Mouse (Mus musculus) left cerebral cortex, adult 8-10 months (tissue): ENCODE measurements at regions not wholly inside any gene's neighbourhood (a gene's known extent, or its start where the extent isn't known, plus 50 kb on each side); places are given as distances from the start of the nearest gene placed in this dataset.

Experiments
- DNase-seq, 2 experiments: peaks; one replicate each; pipeline ENCODE4 v3.0.0; 2022; ENCODE audit warnings: low spot score in 2 of 2
- microRNA-seq, 2 experiments: library from miRNA; unstranded; fragments of <30 nt; microRNA quantifications; one replicate each; pipeline ENCODE4 v1.2.0; 2022

- DNase-seq = no peak
Observed at GRCm38 (mm10) chr15:87437611-87438010, 106.5 kb upstream of the Fam19a5 start.

- DNase-seq = no peak
Observed at GRCm38 (mm10) chr15:87458932-87459331, 85.2 kb upstream of the Fam19a5 start.

GRCm38 (mm10) chr15:87476247-87476646 lies 67.9 kb upstream of the Fam19a5 start:
- no peak for DNase-seq

GRCm38 (mm10) chr15:87476862-87477490 lies 67.1 kb upstream of the Fam19a5 start:
- DNase-seq = peak in 1 of 2 experiments; percentile 14

- DNase-seq = peak in 1 of 2 experiments; percentile 9
Observed at GRCm38 (mm10) chr15:87480758-87481157, 63.3 kb upstream of the Fam19a5 start.

Small RNA genes lying in the stretch of these regions (microRNA-seq; reads per million reads assigned to microRNA genes)
- 0 reads per million in 2 experiments for gene Gm23416
